Mouse (Mus musculus): Measurements from ENCODE around the gene Tmprss12.

DNA sequence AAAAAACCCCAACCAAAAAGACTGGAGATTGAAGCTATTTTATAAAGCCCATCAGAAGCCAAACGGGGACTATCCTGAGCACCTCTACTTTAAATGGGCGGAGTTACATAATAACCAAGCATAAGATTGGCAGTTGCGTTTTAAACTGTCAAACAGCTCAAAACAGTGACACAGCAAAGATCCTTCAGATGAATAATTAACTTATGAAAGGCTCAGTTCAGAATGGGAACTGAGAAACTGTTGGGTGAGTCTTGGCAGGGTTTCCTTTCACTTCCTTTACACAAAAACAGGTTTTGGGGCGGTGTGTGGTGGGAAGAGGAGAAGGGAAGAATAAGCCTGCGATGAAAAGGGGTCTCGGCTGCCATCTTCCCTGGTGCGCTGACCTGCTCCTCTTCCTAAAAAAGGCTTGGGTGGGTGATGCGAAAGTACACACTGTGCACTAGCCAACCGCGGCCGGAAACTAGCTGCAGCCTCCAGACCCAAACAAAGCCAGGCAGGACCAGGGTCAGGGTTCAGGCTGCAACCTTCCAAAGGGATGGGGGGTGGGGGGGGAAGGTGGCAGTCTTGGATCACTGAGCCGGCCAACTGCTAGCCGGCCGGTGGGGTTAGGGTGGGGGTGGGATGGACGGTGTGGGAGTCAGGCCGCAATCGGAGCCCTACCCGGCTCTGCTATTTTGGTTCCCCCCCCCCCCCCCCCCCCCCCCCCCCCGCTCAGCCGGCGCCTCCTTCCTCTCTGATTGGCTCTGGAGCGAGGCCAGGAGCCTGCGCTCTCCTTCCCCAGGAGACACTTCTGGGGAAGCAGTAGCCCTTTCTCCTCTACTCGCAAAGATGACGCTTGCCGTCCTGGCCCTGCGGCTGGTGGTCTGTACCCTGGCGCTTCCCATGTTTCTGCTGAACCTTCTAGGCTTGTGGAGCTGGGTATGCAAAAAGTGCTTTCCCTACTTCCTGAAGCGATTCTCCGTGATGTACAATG lies 23.7 kb downstream of the Tmprss12 start, which contains the start of gene Mettl7a1:
- no peak for TF ChIP-seq CTCF (IDR thresholded peaks at IDR 0.05; ENCODE audit: borderline replicate concordance, extremely low read depth, insufficient read depth, insufficient read length)
- no peak; the same call in 1 of the 2 replicates for TF ChIP-seq POLR2A (IDR thresholded peaks at IDR 0.05; ENCODE audit: borderline replicate concordance, extremely low read depth, insufficient read depth, insufficient read length, poor library complexity, severe bottlenecking)

Measured in brain, embryonic 14.5 days (tissue).